22 mouse cellular contexts compared by ENCODE assay signal in genomic region chr2:12439543-12439942, GRCm38 (mm10). TPM values are rescaled to one million over a fixed set of nuclear protein-coding genes. Genes with fewer than 3 reads are reported as not detected.
DNase-seq lines count a peak whose midpoint lies in the region; TF ChIP-seq lines count a peak whose summit lies in the region.
"Had no signal": no experiment of that assay in that cellular context is flagged by ENCODE, and none has a peak within 500 bp of the region (broad histone marks: within the 10 kb centered on the region; RNA-seq: fewer than 3 reads in every experiment).

No protein-coding gene starts in this region.

- no peak overlapping the region for H3K9ac ChIP-seq in CH12.LX (ENCODE audit: insufficient read depth, low read depth)
- H3K9ac ChIP-seq: embryonic facial prominence, embryonic 13.5 days; forebrain, embryonic 12.5 days; hindbrain, embryonic 12.5 days; midbrain, embryonic 12.5 days had no signal

- H3K9me3 ChIP-seq in CH12.LX (replicated peaks; ENCODE audit: low read length), result no peaks in the 10 kb centered on the region
- H3K9me3 ChIP-seq in hindbrain, embryonic 10.5 days, result no peaks in the 10 kb centered on the region
- H3K9me3 ChIP-seq: embryonic facial prominence, embryonic 13.5 days; forebrain, embryonic 12.5 days; heart, embryonic 10.5 days; hindbrain, embryonic 12.5 days; midbrain, embryonic 12.5 days had no signal

- in situ Hi-C loops in CH12.LX (cut with MboI; ENCODE audit: low pct_ligation_motif_present, low pct_unique_long_range_greater_than_20kb, low sequenced_read_pairs), result loop anchor here (25.0 kb wide), 1 partner anchor 798 kb away; no protein-coding TSS in a partner anchor

- no peak for TF ChIP-seq RAD21 in CH12.LX (IDR thresholded peaks at IDR 0.05; ENCODE audit: low read depth, low read length)

- no peak for TF ChIP-seq CTCF in CH12.LX (conservative IDR thresholded peaks at IDR 0.05 in 1 of 2, IDR thresholded peaks at IDR 0.05 in 1 of 2; ENCODE audit: low read depth in 2 of 2, low read length in 2 of 2)

- no peaks in the 10 kb centered on the region for H3K27me3 ChIP-seq in CH12.LX (replicated peaks)
- no peaks in the 10 kb centered on the region for H3K27me3 ChIP-seq in hindbrain, embryonic 10.5 days (ENCODE audit: insufficient read depth, poor library complexity, severe bottlenecking)
- H3K27me3 ChIP-seq: embryonic facial prominence, embryonic 13.5 days; forebrain, embryonic 12.5 days; hindbrain, embryonic 12.5 days; midbrain, embryonic 12.5 days had no signal

- dilution Hi-C loops in CH12.LX (cut with MboI; ENCODE audit: extremely low pct_ligation_motif_present, extremely low pct_unique_long_range_greater_than_20kb, low sequenced_read_pairs), result no loop called here

- no peak overlapping the region for H3K4me3 ChIP-seq in CH12.LX (replicated peaks in 1 of 3; ENCODE audit: low read depth in 2 of 3, low read length in 2 of 3, poor library complexity in 1 of 3)
- no peak overlapping the region for H3K4me3 ChIP-seq in hindbrain, embryonic 10.5 days
- H3K4me3 ChIP-seq: embryonic facial prominence, embryonic 13.5 days; erythroblast, embryonic 14.5 days; forebrain, embryonic 12.5 days; heart, embryonic 10.5 days; hindbrain, embryonic 12.5 days; layer of hippocampus, adult 2 months; midbrain, embryonic 12.5 days had no signal

- TF ChIP-seq EP300 in CH12.LX (IDR thresholded peaks at IDR 0.05; ENCODE audit: low read length), result peak; percentile 74

- peaks cover 0 to 10% of the 10 kb centered on the region in 2 experiments; a peak in 2 of 4 replicates for H3K4me1 ChIP-seq in CH12.LX (ENCODE audit: control insufficient read depth in 1 of 2, insufficient read depth in 2 of 2)
- H3K4me1 ChIP-seq in hindbrain, embryonic 10.5 days (replicated peaks), result no peaks in the 10 kb centered on the region
- H3K4me1 ChIP-seq: embryonic facial prominence, embryonic 13.5 days; forebrain, embryonic 12.5 days; heart, embryonic 10.5 days; hindbrain, embryonic 12.5 days; midbrain, embryonic 12.5 days had no signal

- peak; percentile 7 for DNase-seq in heart, adult 11 months
- DNase-seq in heart, adult 18-20 months, result no peak
- peak; percentile 54 for DNase-seq in CH12.LX (ENCODE audit: extremely low read depth)
- DNase-seq in induced T-regulatory cell, adult 2 months (ENCODE audit: low read depth), result peak; percentile 47
- peak; percentile 21 for DNase-seq in thymus, postnatal 25 days
- DNase-seq in hindbrain, embryonic 10.5 days (ENCODE audit: low spot score), result no peak
- DNase-seq in ovary, adult 18-20 months (ENCODE audit: low spot score), result no peak
- DNase-seq: adrenal gland, postnatal 10 days; cerebellum, adult 2 months; cerebellum, postnatal 25 days; embryo, embryonic 11 days; gastrocnemius, postnatal 36 days; kidney, adult 9 months; kidney, postnatal 14 days; lung, postnatal 10 days had no signal

- no peak for TF ChIP-seq POLR2A in CH12.LX (IDR thresholded peaks at IDR 0.05; ENCODE audit: low read depth, low read length)

- H3K4me2 ChIP-seq in CH12.LX (ENCODE audit: insufficient read depth, low read depth, poor library complexity, severe bottlenecking), result peak overlapping the region; percentile 36
- H3K4me2 ChIP-seq: embryonic facial prominence, embryonic 13.5 days; forebrain, embryonic 12.5 days; hindbrain, embryonic 12.5 days; midbrain, embryonic 12.5 days had no signal

- WGBS in hindbrain, embryonic 10.5 days, result 60% methylated on average over 2 of the region's 2 CpGs

- H3K36me3 ChIP-seq in CH12.LX (replicated peaks in 1 of 2; ENCODE audit: control insufficient read depth in 1 of 2, insufficient read depth in 1 of 2, low read length in 1 of 2), result no peaks in the 10 kb centered on the region
- no peaks in the 10 kb centered on the region for H3K36me3 ChIP-seq in hindbrain, embryonic 10.5 days
- H3K36me3 ChIP-seq: embryonic facial prominence, embryonic 13.5 days; forebrain, embryonic 12.5 days; heart, embryonic 10.5 days; hindbrain, embryonic 12.5 days; midbrain, embryonic 12.5 days had no signal

- H3K79me2 ChIP-seq in CH12.LX (replicated peaks; ENCODE audit: control insufficient read depth, extremely low read depth, insufficient read depth, poor library complexity, severe bottlenecking), result no peaks in the 10 kb centered on the region

- H3K27ac ChIP-seq in CH12.LX (ENCODE audit: insufficient read depth, low read depth), result no peak overlapping the region
- H3K27ac ChIP-seq in hindbrain, embryonic 10.5 days, result no peak overlapping the region
- H3K27ac ChIP-seq: embryonic facial prominence, embryonic 13.5 days; forebrain, embryonic 12.5 days; heart, embryonic 10.5 days; hindbrain, embryonic 12.5 days; layer of hippocampus, adult 2 months; midbrain, embryonic 12.5 days had no signal

TF ChIP-seq in CH12.LX, 34 proteins besides CTCF, POLR2A, EP300 and RAD21:
- TF ChIP-seq IRF4 (IDR thresholded peaks at IDR 0.05; ENCODE audit: low read depth, low read length), result peak; percentile 68; the same call in 1 of the 2 replicates
- TF ChIP-seq GABPA (IDR thresholded peaks at IDR 0.05; ENCODE audit: insufficient replicate concordance, low read depth, low read length), result no peak
- TF ChIP-seq MXI1 (IDR thresholded peaks at IDR 0.05; ENCODE audit: low read depth, low read length), result no peak
- TF ChIP-seq BHLHE40 (IDR thresholded peaks at IDR 0.05; ENCODE audit: low read depth, low read length), result 0 out of 2 replicates have a peak, but pooled peaks have one; percentile 16
- 0 out of 2 replicates have a peak, but pooled peaks have one; percentile 12 for TF ChIP-seq JUN (IDR thresholded peaks at IDR 0.05; ENCODE audit: insufficient read depth, low read depth, low read length)
- no peak for TF ChIP-seq ZMIZ1 (IDR thresholded peaks at IDR 0.05; ENCODE audit: low read depth, low read length)

RNA-seq across cellular contexts. Expression of gene Mindy3, which starts 20.3 kb away (rescaled TPM):
- total RNA-seq in heart, adult 18-20 months (2021), result 10 to 100 TPM; 14.8 to 17.0 TPM
- total RNA-seq in CH12.LX (2012; rRNA removed), result 20.6 and 20.7 TPM in 2 replicates
- total RNA-seq in CH12.LX (2014; rRNA removed), result 33.8 and 38.2 TPM in 2 replicates
- polyA plus RNA-seq in CH12.LX (2012; ENCODE audit: insufficient read length, low read depth), result 32.5 and 43.7 TPM in 2 replicates
- 40.8 and 41.0 TPM in 2 replicates for polyA plus RNA-seq in hindbrain, embryonic 10.5 days (2016; fragmentation: Nextera tagmentation; extraction: Ambion mirVana)

Comparison
In these comparisons a context has a peak if more than half of its experiments do, and no peak if none do; other contexts are left out.
1. DNase-seq: peak in heart, adult 11 months (single experiment), CH12.LX (single experiment), induced T-regulatory cell, adult 2 months (single experiment) and thymus, postnatal 25 days (single experiment); none in heart, adult 18-20 months (0 of 2), hindbrain, embryonic 10.5 days (single experiment) and ovary, adult 18-20 months (single experiment).